Mouse (Mus musculus) subcutaneous adipose tissue, adult 2 months (tissue): ENCODE measurements around the gene Pcgf6. TPM values are rescaled to one million over a fixed set of nuclear protein-coding genes. Genes with fewer than 3 reads are reported as not detected.

ENCODE experiments used
- polyA plus RNA-seq: library from polyadenylated mRNA; depleted of rRNA; stranded (reverse); fragments of >200 nt; gene quantifications from 2 replicates; pipeline ENCODE4 v1.2.3, GENCODE M21; 2012; ENCODE audit warnings: low replicate concordance; rRNA removed

Gene Pcgf6
- 4.3 and 14.3 TPM in 2 replicates for polyA plus RNA-seq

DNA sequence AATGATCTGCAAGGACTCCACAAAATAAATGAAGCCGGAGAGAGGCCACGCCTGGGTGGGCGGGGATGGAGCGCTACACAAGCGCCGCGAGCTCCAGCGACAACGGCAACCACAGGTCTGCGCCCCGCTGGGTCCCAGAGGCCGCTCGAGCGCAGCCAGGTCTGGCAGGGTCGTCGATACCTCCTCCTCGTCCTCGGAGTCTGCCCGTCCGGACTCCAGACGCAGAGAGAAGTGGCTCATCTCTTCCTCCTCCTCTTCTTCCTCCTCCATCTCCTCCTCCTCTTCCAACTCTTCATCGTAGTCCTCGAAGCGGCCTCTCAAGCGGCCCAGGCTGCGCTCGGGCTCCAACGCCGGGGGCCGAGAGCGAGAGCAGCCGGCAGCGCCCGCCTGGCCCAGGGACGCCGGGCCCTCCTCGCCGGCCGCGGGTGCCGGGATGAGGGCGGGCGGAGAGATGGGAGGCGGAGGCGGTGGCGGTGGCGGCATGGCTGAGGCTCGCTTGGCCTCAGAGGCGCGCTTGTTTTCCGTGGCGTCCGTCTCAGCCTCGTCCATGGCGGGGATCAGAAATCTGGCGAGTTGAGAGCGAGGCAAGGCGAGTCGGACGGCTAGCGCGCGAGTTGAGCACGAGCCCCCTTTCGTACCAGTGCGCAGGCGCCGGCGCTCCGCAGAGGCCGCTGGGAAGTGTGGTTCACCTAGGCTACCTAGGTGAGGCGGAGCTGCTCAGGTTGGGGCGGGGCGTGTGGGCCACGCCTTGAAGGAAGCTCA, at the start of gene Pcgf6:
Gene Pcgf6, minus strand, starts transcription at position 636 of the 762 bp plus-strand sequence.

DNA sequence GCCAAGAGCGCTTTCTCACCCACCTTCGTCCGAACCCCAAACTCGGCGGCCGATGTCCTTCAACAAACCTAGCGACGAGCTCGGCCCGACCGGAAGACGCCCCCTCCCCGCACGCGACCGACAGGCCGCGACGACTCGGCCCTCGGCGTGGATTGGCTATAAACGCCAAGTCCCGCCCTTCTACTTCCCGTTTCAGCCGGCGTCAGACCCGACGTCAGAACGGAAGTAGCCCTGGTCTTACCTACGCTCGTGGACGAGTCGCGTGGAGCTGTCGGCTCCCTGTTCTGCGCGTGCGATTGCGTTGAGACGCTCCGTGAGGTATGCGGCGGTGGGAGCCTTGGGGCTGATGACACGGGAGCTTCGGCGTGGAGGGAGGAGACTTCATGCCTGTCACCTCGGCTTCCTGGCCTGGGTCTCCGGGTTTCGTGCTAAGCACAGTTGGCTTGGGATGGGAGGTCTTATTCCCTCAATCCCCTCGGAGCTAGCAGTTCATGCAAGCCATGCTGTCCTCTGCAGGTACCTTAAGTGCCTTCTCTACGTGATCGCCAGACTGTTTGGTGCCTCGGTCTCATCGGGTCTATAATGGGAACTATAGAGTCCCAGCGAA, 39.9 kb upstream of the Pcgf6 start, which contains the start of the genes Usmg5 and Pdcd11:
Gene Usmg5, minus strand, starts transcription at position 98 of the 607 bp plus-strand sequence.
Gene Pdcd11, plus strand, starts transcription at position 219 of the 607 bp plus-strand sequence.

DNA sequence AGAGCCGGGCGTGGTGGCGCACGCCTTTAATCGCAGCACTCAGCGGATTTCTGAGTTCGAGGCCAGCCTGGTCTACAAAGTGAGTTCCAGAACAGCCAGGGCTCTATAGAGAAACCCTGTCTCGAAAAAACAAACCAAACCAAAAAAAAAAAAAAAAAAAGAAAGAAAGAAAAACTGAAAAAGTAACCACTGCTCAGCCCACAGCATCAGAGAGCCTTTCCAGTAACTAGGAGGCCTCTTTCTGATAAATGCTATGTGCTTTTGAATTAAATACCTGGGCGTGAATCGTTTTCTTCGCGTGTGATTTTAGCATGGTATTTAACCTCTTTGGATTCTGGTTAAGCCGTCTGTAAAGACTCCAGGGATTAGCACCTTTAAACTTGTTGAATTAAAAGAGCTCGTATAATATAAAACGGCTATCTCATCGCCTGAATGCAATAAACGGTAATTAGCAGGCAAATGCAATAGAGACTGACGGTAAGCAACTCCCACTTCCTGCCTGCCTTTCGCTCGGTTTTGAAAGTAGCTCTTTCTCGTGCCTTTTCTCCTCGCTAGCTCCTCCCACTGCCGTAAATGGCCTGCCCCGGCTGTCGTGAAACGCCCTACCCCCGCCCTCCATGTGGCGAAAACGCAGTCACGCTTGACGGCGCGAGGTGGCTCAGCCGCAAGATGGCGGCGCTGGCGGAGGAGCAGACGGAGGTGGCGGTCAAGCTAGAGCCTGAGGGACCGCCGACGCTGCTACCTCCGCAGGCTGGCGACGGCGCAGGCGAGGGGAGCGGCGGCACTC, 16.6 kb upstream of the Pcgf6 start, which contains the start of gene Taf5:
Gene Taf5, plus strand, starts transcription at position 651 of the 787 bp plus-strand sequence.

DNA sequence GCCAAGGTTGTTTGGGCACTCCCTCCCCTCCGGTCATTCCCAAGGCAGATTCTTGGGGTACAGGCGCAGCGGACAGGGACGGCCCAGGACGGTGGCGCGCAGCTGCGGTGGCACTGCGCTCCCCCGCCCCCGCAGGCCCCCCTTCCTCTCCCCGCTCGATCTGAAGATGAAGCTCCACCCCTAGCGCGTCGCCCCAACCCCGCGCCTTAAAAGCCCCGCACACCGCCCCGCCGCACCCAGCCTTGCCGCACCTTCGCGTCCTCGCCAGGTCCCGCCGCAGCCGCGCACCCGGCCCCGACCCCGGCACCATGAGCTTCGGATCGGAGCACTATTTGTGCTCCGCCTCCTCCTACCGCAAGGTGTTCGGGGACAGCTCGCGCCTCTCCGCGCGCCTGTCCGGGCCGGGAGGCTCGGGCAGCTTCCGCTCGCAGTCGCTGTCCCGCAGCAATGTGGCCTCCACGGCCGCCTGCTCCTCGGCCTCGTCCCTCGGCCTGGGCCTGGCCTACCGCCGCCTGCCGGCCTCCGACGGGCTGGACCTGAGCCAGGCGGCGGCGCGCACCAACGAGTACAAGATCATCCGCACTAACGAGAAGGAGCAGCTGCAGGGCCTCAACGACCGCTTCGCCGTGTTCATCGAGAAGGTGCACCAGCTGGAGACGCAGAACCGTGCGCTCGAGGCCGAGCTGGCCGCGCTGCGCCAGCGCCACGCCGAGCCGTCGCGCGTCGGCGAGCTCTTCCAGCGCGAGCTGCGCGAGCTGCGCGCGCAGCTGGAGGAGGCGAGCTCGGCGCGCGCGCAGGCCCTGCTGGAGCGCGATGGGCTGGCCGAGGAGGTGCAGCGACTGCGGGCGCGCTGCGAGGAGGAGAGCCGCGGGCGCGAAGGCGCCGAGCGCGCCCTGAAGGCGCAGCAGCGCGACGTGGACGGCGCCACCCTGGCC, 36.0 kb downstream of the Pcgf6 start, which contains the start of the genes Ina and Nt5c2:
Gene Ina, plus strand, starts transcription at position 252 of the 935 bp plus-strand sequence.
Gene Nt5c2, minus strand, starts transcription at position 707 of the 935 bp plus-strand sequence.

Other genes starting within 250 kb of the Pcgf6 start
- 0.10 and 0.13 TPM in 2 replicates for gene Ina, start 36.2 kb downstream of the Pcgf6 start, polyA plus RNA-seq
- 15.3 and 28.4 TPM in 2 replicates for gene Nt5c2, start 35.8 kb downstream of the Pcgf6 start, polyA plus RNA-seq
- gene Taf5, start 16.8 kb upstream of the Pcgf6 start, polyA plus RNA-seq: 1.7 and 3.0 TPM in 2 replicates
- 108 and 155 TPM in 2 replicates for gene Usmg5, start 39.7 kb upstream of the Pcgf6 start, polyA plus RNA-seq
- 7.1 and 16.9 TPM in 2 replicates for gene Pdcd11, start 39.9 kb upstream of the Pcgf6 start, polyA plus RNA-seq
- gene Calhm2, start 87.4 kb upstream of the Pcgf6 start, polyA plus RNA-seq: 14.0 and 22.3 TPM in 2 replicates
- gene Calhm1, start 93.3 kb upstream of the Pcgf6 start, polyA plus RNA-seq: not detected in 2 replicates
- gene Calhm3, start 106.9 kb upstream of the Pcgf6 start, polyA plus RNA-seq: not detected in 2 replicates
- gene Neurl1a, start 127.9 kb upstream of the Pcgf6 start, polyA plus RNA-seq: 1.0 and 9.5 TPM in 2 replicates